Mouse (Mus musculus) cortical plate, adult 2 months (tissue): ENCODE measurements around the gene Slc22a12.

Source experiments
- CTCF ChIP-seq: fragments of 200-500 bp; IDR thresholded peaks from 2 replicates; pipeline ENCODE4 v1.5.1; 2011; ENCODE audit warnings: mild to moderate bottlenecking, control low read depth, low read length; ENCODE audit not compliant: insufficient read depth; ENCODE audit errors: extremely low read depth
- POLR2A ChIP-seq: fragments of 200-500 bp; IDR thresholded peaks from 2 replicates; pipeline ENCODE4 v1.6.1; 2011; ENCODE audit warnings: mild to moderate bottlenecking, low read length, control low read depth; ENCODE audit not compliant: insufficient read depth; ENCODE audit errors: extremely low read depth

DNA sequence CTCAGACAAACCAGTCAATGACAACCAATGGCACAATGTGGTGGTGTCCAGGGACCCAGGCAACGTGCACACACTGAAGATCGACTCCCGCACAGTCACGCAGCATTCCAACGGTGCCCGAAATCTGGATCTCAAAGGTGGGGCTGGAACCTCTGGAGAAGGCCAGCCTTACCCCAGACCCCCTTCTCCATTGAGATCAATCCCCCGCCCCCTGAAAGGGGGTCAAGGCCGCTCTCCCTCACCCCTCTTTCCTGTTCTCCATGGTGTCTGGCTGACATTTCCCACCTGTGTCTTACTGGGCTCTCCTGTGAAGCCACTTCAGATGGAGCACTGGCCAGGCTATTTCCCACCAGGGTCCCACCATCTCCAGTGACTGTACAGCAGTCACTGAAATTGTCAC lies 51.3 kb downstream of the Slc22a12 start:
- TF ChIP-seq CTCF: no peak
- no peak for TF ChIP-seq POLR2A
